13 mouse cellular contexts compared by ENCODE assay signal in the genomic region with DNA sequence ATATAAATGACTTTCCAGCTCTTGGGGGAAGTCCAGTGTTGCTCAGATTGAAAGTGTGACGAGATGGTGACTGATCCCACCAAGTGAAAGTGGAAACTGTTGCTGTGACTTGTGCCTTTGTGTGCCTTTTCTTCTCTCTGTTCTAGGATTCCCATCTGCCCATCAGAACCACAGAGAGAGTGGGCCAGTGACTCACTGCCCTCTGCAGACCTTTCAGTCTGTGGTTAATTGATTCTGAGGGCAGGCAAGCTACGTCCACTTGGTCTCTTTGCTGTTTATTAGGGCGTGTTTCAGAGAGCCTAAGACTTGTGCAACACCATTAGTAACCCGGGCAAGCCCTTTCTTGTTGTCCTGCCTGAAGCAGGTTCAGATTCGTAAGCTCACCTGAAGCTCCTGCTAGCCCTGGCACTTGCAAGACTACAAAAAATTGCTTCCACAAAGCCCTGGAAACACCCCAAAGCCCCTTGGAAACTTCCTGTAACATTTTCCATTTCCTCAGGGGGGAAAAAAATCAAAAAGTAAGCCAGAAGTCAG. TPM values are rescaled to one million over a fixed set of nuclear protein-coding genes. Genes with fewer than 3 reads are reported as not detected.
A peak's percentile ranks its signal among the peaks of the same experiment; 100 is the strongest.
DNase-seq lines count a peak whose midpoint lies in the region; ATAC-seq and TF ChIP-seq lines count a peak whose summit lies in the region.
"Had no signal": no experiment of that assay in that cellular context is flagged by ENCODE, and none has a peak within 500 bp of the region (broad histone marks: within the 10 kb centered on the region; RNA-seq: fewer than 3 reads in every experiment).

No protein-coding gene starts in this region.

- H3K4me1 ChIP-seq in kidney, adult 2 months (ENCODE audit: control insufficient read depth, insufficient read depth, low read length) = no peaks in the 10 kb centered on the region
- peaks cover 2% of the 10 kb centered on the region; the same call in 1 of the 2 replicates for H3K4me1 ChIP-seq in bone marrow, adult 2 months (ENCODE audit: control insufficient read depth, insufficient read depth, low read length)
- H3K4me1 ChIP-seq: midbrain, embryonic 10.5 days had no signal

- ATAC-seq in erythroid progenitor cell, adult 5-6 weeks (replicated peaks; ENCODE audit: low FRiP score, poor library complexity, severe bottlenecking) = no peak

- intact Hi-C loops in left cerebral cortex, postnatal 25 days (cut with DNase I) = no loop called here

- no peak overlapping the region for H3K4me3 ChIP-seq in kidney, adult 2 months (ENCODE audit: insufficient read depth, low read depth, low read length)
- no peak overlapping the region for H3K4me3 ChIP-seq in bone marrow, adult 2 months (replicated peaks; ENCODE audit: control insufficient read depth, low read depth, low read length)
- H3K4me3 ChIP-seq: erythroblast, embryonic 14.5 days; heart, embryonic 12.5 days; midbrain, embryonic 10.5 days had no signal

- no peaks in the 10 kb centered on the region for H3K27me3 ChIP-seq in kidney, adult 2 months (replicated peaks; ENCODE audit: control insufficient read depth, insufficient read depth, low read length)
- H3K27me3 ChIP-seq: heart, embryonic 12.5 days had no signal

- 0 out of 2 replicates have a peak overlapping the region, but pooled peaks have one; percentile 9 for H3K27ac ChIP-seq in kidney, adult 2 months (ENCODE audit: insufficient read depth, low read depth, low read length)
- H3K27ac ChIP-seq in bone marrow, adult 2 months (ENCODE audit: control insufficient read depth, insufficient read depth, low read depth, low read length, poor library complexity) = peak overlapping the region; percentile 62; the same call in 1 of the 2 replicates
- H3K27ac ChIP-seq: midbrain, embryonic 10.5 days had no signal

- TF ChIP-seq CTCF in kidney, adult 2 months (conservative IDR thresholded peaks at IDR 0.05; ENCODE audit: insufficient read depth, insufficient read length, low read depth, low read length) = no peak; the same call in 1 of the 2 replicates
- TF ChIP-seq CTCF in bone marrow, adult 2 months (IDR thresholded peaks at IDR 0.05; ENCODE audit: control insufficient read depth, insufficient read depth, low read length) = no peak

- WGBS in kidney, adult 2 months = 51% methylated on average over 5 of the region's 5 CpGs
- WGBS in bone marrow, adult 2 months = 37% methylated on average over 5 of the region's 5 CpGs

- DNase-seq in kidney, adult 2 months = no peak
- DNase-seq in kidney, postnatal 4 days = no peak
- DNase-seq in A20 (ENCODE audit: low read depth, low spot score) = peak; percentile 64
- DNase-seq in monocyte, adult 2 months (ENCODE audit: low read depth in 1 of 2, low spot score in 2 of 2) = peak; percentile 26 to 56
- DNase-seq in left cerebral cortex, postnatal 25 days (ENCODE audit: low spot score in 2 of 2) = no peak
- DNase-seq in cerebellum, adult 9-11 months = no peak
- DNase-seq: kidney, adult 8-10 months; retina, postnatal 1 day had no signal

- no peaks in the 10 kb centered on the region for H3K36me3 ChIP-seq in kidney, adult 2 months (ENCODE audit: control insufficient read depth, insufficient read depth, low read length)
- H3K36me3 ChIP-seq: heart, embryonic 12.5 days; midbrain, embryonic 10.5 days had no signal

- TF ChIP-seq POLR2A in kidney, adult 2 months (IDR thresholded peaks at IDR 0.05; ENCODE audit: low read depth, low read length) = no peak
- no peak for TF ChIP-seq POLR2A in bone marrow, adult 2 months (IDR thresholded peaks at IDR 0.05; ENCODE audit: borderline replicate concordance, control insufficient read depth, low read depth, low read length)

RNA-seq across cellular contexts. Expression of gene Fam208a, which starts 52.5 kb away (rescaled TPM):
- polyA plus RNA-seq in kidney, adult 2 months (2012; rRNA removed) = 5.3 and 6.8 TPM in 2 replicates
- 8.3 and 10.1 TPM in 2 replicates for polyA plus RNA-seq in bone marrow, adult 2 months (2011; ENCODE audit: insufficient read depth, insufficient read length, low replicate concordance, missing spikeins)
- 46.1 and 66.2 TPM in 2 replicates for total RNA-seq in erythroid progenitor cell, adult 5-6 weeks (2015; ENCODE audit: low replicate concordance)
- total RNA-seq in erythroid progenitor cell, adult 5-6 weeks (2017; ENCODE audit: low replicate concordance) = 66.9 and 78.3 TPM in 2 replicates
- total RNA-seq in left cerebral cortex, postnatal 25 days (2021) = 10 to 100 TPM; 31.2 to 31.6 TPM

Comparison
In these comparisons a context has a peak if more than half of its experiments do, and no peak if none do; other contexts are left out.
1. DNase-seq: peak in A20 (single experiment) and monocyte, adult 2 months (2 of 2); none in kidney, adult 2 months (single experiment), kidney, postnatal 4 days (0 of 2), left cerebral cortex, postnatal 25 days (0 of 2) and cerebellum, adult 9-11 months (single experiment).